Mouse (Mus musculus) ES-E14 (cell line): ENCODE data around the gene Ttk. TPM values are rescaled to one million over a fixed set of nuclear protein-coding genes. Genes with fewer than 3 reads are reported as not detected.

Experiments
- DNase-seq: peaks from one replicate; pipeline ENCODE4 v3.0.0-alpha.2; 2013; ENCODE audit warnings: low read depth, low spot score
- H3K27ac ChIP-seq: 2 replicates; pipeline ENCODE4 v1.5.1; 2012; ENCODE audit warnings: low read depth, mild to moderate bottlenecking, low read length, moderate library complexity, mixed read lengths; ENCODE audit not compliant: poor library complexity, insufficient read depth, severe bottlenecking
- H3K36me3 ChIP-seq: 2 replicates; pipeline ENCODE4 v1.6.1; 2012; ENCODE audit warnings: mild to moderate bottlenecking, low read length, moderate library complexity, mixed read lengths; ENCODE audit not compliant: control insufficient read depth, poor library complexity, insufficient read depth, severe bottlenecking
- H3K4me1 ChIP-seq, 2 experiments: fragments of 150-350 bp in 1 of 2; sonication (generic) in 1 of 2; 2 replicates each; pipeline ENCODE4 v1.6.1; 2012; ENCODE audit warnings: low read length in 2 of 2, mild to moderate bottlenecking in 1 of 2, mixed read lengths in 1 of 2; ENCODE audit not compliant: control insufficient read depth in 2 of 2, insufficient read depth in 2 of 2, poor library complexity in 1 of 2
- H3K4me3 ChIP-seq, 2 experiments: fragments of 150-350 bp in 1 of 2; sonication (generic) in 1 of 2; 2 replicates each; pipeline ENCODE4 v1.5.1; 2012; ENCODE audit warnings: low read length in 2 of 2, low read depth in 1 of 2, mild to moderate bottlenecking in 1 of 2, mixed read lengths in 1 of 2; ENCODE audit not compliant: insufficient read depth in 1 of 2, poor library complexity in 1 of 2, severe bottlenecking in 1 of 2
- H3K9ac ChIP-seq: 2 replicates; pipeline ENCODE4 v1.6.1; 2012; ENCODE audit warnings: low read depth, mild to moderate bottlenecking, low read length, mixed read lengths; ENCODE audit not compliant: poor library complexity, insufficient read depth, severe bottlenecking
- H3K9me3 ChIP-seq: fragments of 150-350 bp; sonication (generic); 2 replicates; pipeline ENCODE4 v1.6.1; 2012; ENCODE audit warnings: low read depth, mild to moderate bottlenecking, low read length; ENCODE audit not compliant: control insufficient read depth, insufficient read depth
- CHD2 ChIP-seq: IDR thresholded peaks from 2 replicates; pipeline ENCODE4 v1.6.1; 2014; ENCODE audit warnings: mild to moderate bottlenecking, low read depth, low read length, inconsistent platforms
- HCFC1 ChIP-seq: IDR thresholded peaks from 2 replicates; pipeline ENCODE4 v1.6.1; 2012; ENCODE audit warnings: low read length, inconsistent platforms, borderline replicate concordance; ENCODE audit not compliant: insufficient read depth
- MAFK ChIP-seq: IDR thresholded peaks from 2 replicates; pipeline ENCODE4 v1.6.1; 2014; ENCODE audit warnings: mild to moderate bottlenecking, low read depth, low read length, inconsistent platforms; ENCODE audit not compliant: insufficient read depth
- ZC3H11A ChIP-seq: IDR thresholded peaks from 2 replicates; pipeline ENCODE4 v1.6.1; 2012; ENCODE audit warnings: low read depth, mild to moderate bottlenecking, inconsistent platforms, low read length, borderline replicate concordance
- ZNF384 ChIP-seq: IDR thresholded peaks from 2 replicates; pipeline ENCODE4 v1.6.1; 2012; ENCODE audit warnings: low read depth, low read length, inconsistent platforms
- in situ Hi-C, 2 experiments: fragments of 600-800 bp; cut with MboI; formaldehyde crosslinking; loops; one replicate each; pipeline ENCODE4 v1.15.1; 2025; ENCODE audit warnings: low sequenced_read_pairs in 2 of 2, inconsistent platforms in 1 of 2; ENCODE audit not compliant: unreplicated experiment in 2 of 2
- total RNA-seq: library from RNA; depleted of rRNA; stranded (reverse); fragments of 300-350 nt; gene quantifications from 2 replicates; pipeline ENCODE4 v1.2.3, GENCODE M21; 2012; rRNA removed

Ttk gene
- total RNA-seq, 1 experiment: 39.8 TPM

DNA sequence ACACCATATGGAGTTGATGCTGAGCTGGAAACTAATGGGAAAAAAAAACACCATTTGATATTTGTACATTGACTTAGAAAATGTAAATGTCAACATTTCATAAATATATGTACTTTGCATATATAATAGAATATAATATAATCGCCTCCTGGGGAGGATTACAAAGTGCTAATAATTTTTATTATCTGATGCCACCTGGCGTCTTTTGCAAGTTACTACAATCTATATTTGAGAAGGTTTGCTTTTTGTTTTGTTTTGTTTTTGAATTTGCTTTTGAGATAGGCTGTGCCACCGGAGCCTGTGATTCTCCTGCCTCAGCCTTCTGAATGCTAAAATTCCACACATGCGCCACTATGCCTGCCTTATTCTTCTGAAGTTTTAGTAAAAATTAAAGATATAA lies 71.3 kb downstream of the Ttk start:
- no peak for DNase-seq
- no peak for TF ChIP-seq ZNF384
- Histone ChIP-seq H3K27ac (no peak overlapping the region), H3K36me3 (no peaks in the 10 kb centered on the region), H3K9ac (no peak overlapping the region), H3K4me3 (no peak overlapping the region), H3K9me3 (no peaks in the 10 kb centered on the region), H3K4me1 (no peaks in the 10 kb centered on the region)
- in situ Hi-C loops: no loop called here

DNA sequence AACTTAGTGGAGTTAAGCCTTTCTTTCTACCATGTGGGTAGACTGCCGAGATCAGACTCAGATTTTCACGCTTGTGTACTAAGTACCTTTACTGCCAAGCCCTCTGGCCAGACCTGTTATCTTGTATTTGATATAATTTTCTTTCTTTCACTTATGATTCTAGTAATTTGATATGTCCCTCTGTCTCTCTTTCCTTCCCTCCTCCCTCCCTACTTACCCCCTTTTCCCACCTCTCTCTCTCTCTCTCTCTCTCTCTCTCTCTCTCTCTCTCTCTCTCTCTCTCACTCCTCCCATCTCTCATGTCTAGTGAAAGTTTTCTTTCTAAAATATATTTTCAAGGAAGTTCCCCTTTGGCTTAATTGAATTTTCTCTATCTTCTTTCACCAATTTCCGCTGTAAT lies 72.5 kb downstream of the Ttk start:
- TF ChIP-seq ZNF384 (no peak), ZC3H11A (no peak)
- in situ Hi-C loops: no loop called here
- Histone ChIP-seq H3K9me3 (no peaks in the 10 kb centered on the region), H3K36me3 (no peaks in the 10 kb centered on the region), H3K4me1 (no peaks in the 10 kb centered on the region), H3K9ac (no peak overlapping the region), H3K27ac (no peak overlapping the region), H3K4me3 (no peak overlapping the region)
- DNase-seq: no peak

DNA sequence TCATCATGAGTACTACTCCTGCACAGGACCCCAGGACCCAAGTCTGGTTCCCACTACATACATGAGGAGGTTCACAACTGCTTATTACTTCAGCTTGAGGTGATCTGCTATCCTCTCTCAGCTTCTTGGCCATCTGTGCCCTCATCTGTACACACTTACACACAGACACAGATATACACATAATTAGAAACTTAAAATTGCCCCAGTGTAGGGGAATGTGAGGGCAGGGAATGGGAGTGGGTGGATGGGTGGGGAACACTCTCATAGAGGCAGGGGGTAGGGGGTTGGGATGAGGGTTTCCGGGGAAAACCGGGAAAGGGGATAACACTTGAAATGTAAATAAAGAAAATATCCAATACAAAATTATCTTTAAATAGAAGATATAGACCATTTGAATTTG lies 75.3 kb downstream of the Ttk start:
- no peak overlapping the region for H3K27ac ChIP-seq
- no peak overlapping the region for H3K4me3 ChIP-seq
- no peak for DNase-seq
- no peaks in the 10 kb centered on the region for H3K36me3 ChIP-seq
- in situ Hi-C loops: no loop called here
- H3K9me3 ChIP-seq: no peaks in the 10 kb centered on the region
- H3K4me1 ChIP-seq: no peaks in the 10 kb centered on the region
- TF ChIP-seq ZNF384 (no peak), HCFC1 (no peak), ZC3H11A (no peak), MAFK (no peak), CHD2 (no peak)
- no peak overlapping the region for H3K9ac ChIP-seq

DNA sequence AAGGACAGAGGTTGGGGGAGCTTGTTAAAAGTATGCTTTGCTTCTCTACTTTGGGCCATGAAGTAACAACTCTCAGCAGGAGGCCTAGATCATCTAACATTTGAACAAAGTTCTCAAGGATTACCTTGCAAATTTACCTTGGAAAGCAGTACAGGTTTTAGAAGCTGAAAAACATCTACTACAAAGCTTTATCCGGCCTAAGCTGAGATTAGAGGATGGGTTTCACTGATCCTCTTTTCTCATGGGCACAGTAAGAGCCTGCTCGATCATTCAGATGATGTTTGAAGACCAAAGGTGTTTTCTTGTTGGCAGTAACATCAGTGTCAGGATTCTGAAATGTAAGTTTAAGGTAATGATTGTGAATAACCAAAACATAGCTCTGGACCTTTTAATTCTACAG lies 76.4 kb downstream of the Ttk start:
- H3K27ac ChIP-seq: no peak overlapping the region
- in situ Hi-C loops: no loop called here
- no peaks in the 10 kb centered on the region for H3K4me1 ChIP-seq
- H3K9me3 ChIP-seq: no peaks in the 10 kb centered on the region
- TF ChIP-seq ZC3H11A: no peak
- no peak overlapping the region for H3K9ac ChIP-seq
- H3K36me3 ChIP-seq: no peaks in the 10 kb centered on the region
- H3K4me3 ChIP-seq: no peak overlapping the region
- DNase-seq: no peak

Other genes starting within 250 kb of the Ttk start
- 14.9 and 15.8 TPM in 2 replicates for gene Elovl4, start 28.4 kb upstream of the Ttk start, total RNA-seq
- gene Bckdhb, start 90.5 kb downstream of the Ttk start, total RNA-seq: 30.7 and 32.9 TPM in 2 replicates